Mouse (Mus musculus) kidney, embryonic 14.5 days (tissue): ENCODE measurements around the gene Vinac1. TPM values are rescaled to one million over a fixed set of nuclear protein-coding genes. Genes with fewer than 3 reads are reported as not detected.

Experiments
- ATAC-seq: fragments of 200-750 bp; cut with Nextera tagmentation; 2 replicates; pipeline ENCODE4 v1.8.0; 2017; ENCODE audit warnings: moderate number of reproducible peaks, mild to moderate bottlenecking, moderate TSS enrichment, moderate library complexity; ENCODE audit not compliant: low FRiP score, low TSS enrichment
- H3K27ac ChIP-seq: fragments of 300-500 bp; sonication (generic); 2 replicates; pipeline ENCODE4 v1.5.1; 2014; ENCODE audit warnings: low read depth, mild to moderate bottlenecking, low read length, moderate library complexity, mixed read lengths
- H3K27me3 ChIP-seq: fragments of 300-500 bp; sonication (generic); 2 replicates; pipeline ENCODE4 v1.6.1; 2014; ENCODE audit warnings: mild to moderate bottlenecking, low read length; ENCODE audit not compliant: control insufficient read depth, insufficient read depth
- H3K36me3 ChIP-seq: fragments of 300-500 bp; sonication (generic); 2 replicates; pipeline ENCODE4 v1.6.1; 2014; ENCODE audit warnings: low read length, mixed read lengths; ENCODE audit not compliant: control insufficient read depth, insufficient read depth
- H3K4me1 ChIP-seq: fragments of 300-500 bp; sonication (generic); 2 replicates; pipeline ENCODE4 v1.6.1; 2014; ENCODE audit warnings: low read length, mixed read lengths; ENCODE audit not compliant: control insufficient read depth, insufficient read depth
- H3K4me2 ChIP-seq: fragments of 300-500 bp; sonication (generic); replicated peaks from 2 replicates; pipeline ENCODE4 v1.6.1; 2014; ENCODE audit warnings: low read depth, mild to moderate bottlenecking, low read length
- H3K4me3 ChIP-seq: fragments of 300-500 bp; sonication (generic); 2 replicates; pipeline ENCODE4 v1.5.1; 2014; ENCODE audit warnings: mild to moderate bottlenecking, low read length
- H3K9ac ChIP-seq: fragments of 300-500 bp; sonication (generic); 2 replicates; pipeline ENCODE4 v1.6.1; 2014; ENCODE audit warnings: low read depth, mild to moderate bottlenecking, low read length, moderate library complexity
- H3K9me3 ChIP-seq: fragments of 300-500 bp; sonication (generic); 2 replicates; pipeline ENCODE4 v1.6.1; 2016; ENCODE audit warnings: low read length; ENCODE audit not compliant: control insufficient read depth
- WGBS: fragments of 180-500 bp; shearing (Covaris S2); extraction: QIAGEN DNeasy Blood & Tissue Kit; methylation state at CpG from one replicate; pipeline ENCODE4 v1.1.7; 2014; 5-methylcytosine and 5-hydroxymethylcytosine counted together
- polyA plus RNA-seq: library from polyadenylated mRNA; unstranded; fragments of >200 nt; fragmentation: Nextera tagmentation; extraction: Ambion mirVana; gene quantifications from 2 replicates; pipeline ENCODE4 v1.2.1, GENCODE M21; 2014

Gene Vinac1
- polyA plus RNA-seq, 1 experiment from 2014 or later, result not detected

DNA sequence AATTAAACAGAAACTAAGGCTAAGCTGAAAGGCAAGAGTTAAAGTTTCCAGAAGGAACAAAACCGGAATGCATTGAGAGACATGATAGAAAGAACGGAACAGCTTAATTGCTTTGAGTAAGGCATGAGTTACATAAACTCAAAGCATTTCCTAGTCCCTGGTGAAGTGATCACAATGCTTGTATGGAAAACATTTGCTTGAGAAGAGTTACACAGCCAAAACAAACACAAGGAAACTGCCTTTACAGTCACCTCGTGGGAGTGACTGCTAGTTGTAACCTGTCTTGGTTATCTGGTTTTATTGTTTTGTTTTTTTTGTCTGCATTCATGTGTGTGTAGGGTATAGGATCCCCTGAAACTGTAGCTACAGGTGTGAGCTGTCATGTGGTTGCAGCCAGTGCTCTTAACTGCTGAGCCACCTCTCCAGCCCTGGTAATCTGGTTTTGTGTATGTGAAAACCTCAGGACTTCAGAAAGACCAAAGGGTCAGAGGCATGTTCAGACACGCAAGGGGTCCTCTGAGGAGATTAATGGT lies 4.5 kb upstream of the Vinac1 start:
- H3K9ac ChIP-seq, result no peak overlapping the region
- no peaks in the 10 kb centered on the region for H3K4me1 ChIP-seq
- H3K4me2 ChIP-seq, result no peak overlapping the region
- H3K4me3 ChIP-seq, result no peak overlapping the region
- H3K9me3 ChIP-seq, result peaks cover 3% of the 10 kb centered on the region; the same call in 1 of the 2 replicates
- H3K36me3 ChIP-seq, result no peaks in the 10 kb centered on the region
- ATAC-seq, result peak; percentile 64; the same call in 1 of the 2 replicates
- 26% methylated on average over 4 of the region's 4 CpGs for WGBS
- H3K27ac ChIP-seq, result no peak overlapping the region
- no peaks in the 10 kb centered on the region for H3K27me3 ChIP-seq

DNA sequence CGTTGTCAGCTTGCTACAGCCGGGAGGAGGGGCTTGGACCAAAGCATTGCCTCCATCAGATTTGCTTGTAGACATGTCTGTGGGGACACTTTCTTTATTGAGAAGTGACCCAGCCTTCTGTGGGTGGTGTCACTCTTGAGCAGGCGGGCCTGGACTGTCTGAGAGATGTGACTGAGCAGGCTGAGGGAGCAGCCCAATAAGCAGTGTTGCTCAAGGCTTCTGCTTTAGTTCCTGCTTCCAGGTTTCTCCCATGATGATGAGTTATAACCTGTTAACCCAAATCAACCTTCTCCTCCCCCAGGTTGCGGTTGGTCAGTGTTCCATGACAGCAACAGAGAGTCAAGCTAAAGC lies 1.2 kb downstream of the Vinac1 start:
- H3K9ac ChIP-seq, result no peak overlapping the region
- H3K27me3 ChIP-seq, result no peaks in the 10 kb centered on the region
- H3K4me1 ChIP-seq, result 0 out of 2 replicates have a peak, but pooled peaks cover 3% of the 10 kb centered on the region
- WGBS, result 44% methylated on average over 4 of the region's 4 CpGs
- H3K27ac ChIP-seq, result no peak overlapping the region
- no peak overlapping the region for H3K4me2 ChIP-seq
- no peaks in the 10 kb centered on the region for H3K9me3 ChIP-seq
- ATAC-seq, result peak; percentile 89
- no peak overlapping the region for H3K4me3 ChIP-seq
- H3K36me3 ChIP-seq, result no peaks in the 10 kb centered on the region

DNA sequence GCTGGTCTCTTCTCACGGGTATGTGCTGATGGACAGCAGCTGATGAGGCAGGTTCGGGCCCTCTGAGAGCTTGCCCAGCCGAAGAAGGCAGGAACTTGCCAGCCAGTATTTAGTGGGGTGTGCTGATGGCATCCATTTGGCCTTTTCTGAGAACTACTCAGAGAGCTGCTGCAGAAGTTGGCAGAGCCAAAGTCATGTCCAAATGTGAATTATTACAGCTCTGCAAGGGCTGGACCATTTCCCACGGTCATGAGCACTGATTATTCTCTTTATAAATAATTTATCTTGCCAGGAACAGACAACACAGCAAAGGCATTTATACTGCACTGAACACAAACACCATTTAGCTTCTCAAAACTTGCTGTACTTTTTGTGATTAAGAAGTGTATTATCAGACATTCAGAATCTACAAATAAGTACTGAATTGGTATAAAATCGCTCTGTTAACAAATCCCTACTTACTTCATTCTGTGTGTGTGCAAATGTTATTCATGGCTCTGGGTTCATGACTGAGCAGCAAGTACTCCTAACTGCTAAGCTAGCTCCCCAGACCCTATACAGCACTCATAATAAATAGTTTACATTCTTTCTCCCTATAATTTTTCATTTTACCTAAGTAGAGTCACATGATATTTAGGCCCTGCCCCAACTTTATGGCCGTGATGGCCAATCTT lies 1.7 kb downstream of the Vinac1 start:
- H3K27ac ChIP-seq, result no peak overlapping the region
- 54% methylated on average over 6 of the region's 6 CpGs for WGBS
- no peak for ATAC-seq

DNA sequence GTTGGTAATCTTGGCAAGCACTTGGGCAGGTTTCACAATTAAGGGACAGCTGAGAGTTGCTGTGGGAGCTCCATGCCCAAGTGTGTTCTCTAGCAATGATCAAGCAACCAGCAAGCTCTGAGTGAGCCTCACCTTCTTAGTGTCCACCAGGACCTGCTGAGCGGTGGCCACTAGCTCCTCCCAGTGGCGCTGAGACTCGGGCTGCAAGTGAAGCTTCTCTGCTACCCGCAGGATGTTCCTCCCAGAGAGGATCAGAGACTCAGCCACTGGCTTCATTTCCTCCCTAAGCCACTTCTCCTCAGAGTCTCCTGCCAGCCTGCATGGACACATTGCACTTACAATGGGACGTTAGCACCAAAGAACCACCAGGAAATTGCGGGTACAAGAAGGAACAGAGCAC lies 7.4 kb downstream of the Vinac1 start:
- Histone ChIP-seq H3K36me3 (no peaks in the 10 kb centered on the region), H3K4me1 (peaks cover 7% of the 10 kb centered on the region; the same call in 1 of the 2 replicates), H3K9me3 (no peaks in the 10 kb centered on the region), H3K4me2 (no peak overlapping the region), H3K27me3 (peaks cover 28% of the 10 kb centered on the region), H3K27ac (no peak overlapping the region), H3K9ac (no peak overlapping the region), H3K4me3 (no peak overlapping the region)
- 29% methylated on average over 6 of the region's 6 CpGs for WGBS
- no peak for ATAC-seq

More for the DNA sequence above, 1.7 kb downstream of the Vinac1 start:
- Histone ChIP-seq H3K4me3 (no peak overlapping the region), H3K4me2 (no peak overlapping the region), H3K36me3 (no peaks in the 10 kb centered on the region), H3K9me3 (no peaks in the 10 kb centered on the region), H3K4me1 (0 out of 2 replicates have a peak, but pooled peaks cover 3% of the 10 kb centered on the region), H3K27me3 (no peaks in the 10 kb centered on the region), H3K9ac (no peak overlapping the region)

DNA sequence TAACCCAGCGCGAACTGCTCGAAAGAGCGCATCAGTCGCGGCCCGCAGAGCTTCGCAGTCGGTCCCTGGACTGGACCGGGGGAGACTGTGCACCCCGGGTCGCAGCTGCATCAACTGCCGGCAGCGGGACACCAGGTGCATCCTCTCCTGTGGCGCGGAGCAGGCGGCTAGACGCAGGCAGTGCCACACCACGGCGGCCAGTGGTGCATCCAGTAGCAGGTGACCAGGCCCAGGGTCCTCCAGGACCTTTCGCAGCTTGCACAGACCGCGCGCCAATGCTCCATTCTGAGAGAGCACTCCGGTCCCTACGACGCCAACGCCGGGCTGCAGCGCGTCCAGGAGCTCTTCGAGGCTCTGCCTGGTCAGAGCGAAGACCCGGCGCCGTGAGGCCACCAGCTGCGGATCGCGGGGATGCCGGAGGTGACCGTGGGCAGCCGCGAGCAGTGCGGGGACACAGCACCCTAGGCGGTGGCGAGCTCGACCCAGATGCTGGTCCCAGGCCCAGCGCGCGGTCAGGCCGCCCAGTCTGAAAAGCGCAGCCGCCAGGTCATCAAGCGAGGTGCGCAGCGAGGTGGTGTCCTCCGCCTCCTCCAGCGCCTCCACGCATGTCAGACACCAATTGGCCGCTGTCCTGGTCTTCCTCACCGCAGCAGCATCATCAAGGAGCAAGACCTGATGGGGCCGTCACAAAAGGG lies 8.9 kb downstream of the Vinac1 start:
- WGBS, result 2% methylated on average over 59 of the region's 62 CpGs
- Histone ChIP-seq H3K27ac (no peak overlapping the region), H3K4me1 (peaks cover 7% of the 10 kb centered on the region; the same call in 1 of the 2 replicates), H3K4me3 (peak overlapping the region; percentile 45), H3K4me2 (peak overlapping the region; percentile 93), H3K9me3 (no peaks in the 10 kb centered on the region), H3K27me3 (peaks cover 28% of the 10 kb centered on the region), H3K9ac (peak overlapping the region; percentile 47; the same call in 1 of the 2 replicates), H3K36me3 (no peaks in the 10 kb centered on the region)
- peak; percentile 76 for ATAC-seq

DNA sequence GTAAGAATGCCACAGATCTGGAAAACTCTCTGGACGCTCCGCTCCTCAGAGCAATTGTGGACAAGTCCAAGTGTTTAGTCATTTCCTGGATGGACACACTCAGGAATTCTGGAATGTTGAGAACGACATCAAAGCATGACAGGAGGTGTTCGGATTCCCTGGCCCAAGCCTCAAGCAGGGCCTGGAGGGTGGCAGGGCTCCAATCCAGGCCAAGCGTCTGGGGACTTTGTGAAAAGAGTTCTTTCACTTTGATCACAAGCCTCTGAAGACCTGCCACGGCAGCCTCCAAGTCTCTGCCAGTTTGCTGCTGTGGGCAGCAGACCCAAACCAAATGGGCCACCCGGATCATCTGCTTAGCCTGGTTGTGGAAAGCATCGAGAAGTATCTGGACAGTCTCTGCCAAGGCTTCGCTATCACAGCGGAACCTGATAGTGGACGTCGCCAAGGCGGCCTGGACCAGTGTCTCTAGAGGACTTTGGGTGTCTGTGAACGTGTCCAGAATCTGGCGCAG lies 9.5 kb downstream of the Vinac1 start:
- Histone ChIP-seq H3K4me1 (peaks cover 7% of the 10 kb centered on the region; the same call in 1 of the 2 replicates), H3K27me3 (peaks cover 28% of the 10 kb centered on the region), H3K9me3 (no peaks in the 10 kb centered on the region), H3K36me3 (no peaks in the 10 kb centered on the region), H3K27ac (no peak overlapping the region), H3K4me2 (peak overlapping the region; percentile 93), H3K9ac (peak overlapping the region; percentile 47; the same call in 1 of the 2 replicates), H3K4me3 (peak overlapping the region; percentile 45)
- ATAC-seq, result 0 out of 2 replicates have a peak, but pooled peaks have one; percentile 35
- 17% methylated on average over 15 of the region's 15 CpGs for WGBS

DNA sequence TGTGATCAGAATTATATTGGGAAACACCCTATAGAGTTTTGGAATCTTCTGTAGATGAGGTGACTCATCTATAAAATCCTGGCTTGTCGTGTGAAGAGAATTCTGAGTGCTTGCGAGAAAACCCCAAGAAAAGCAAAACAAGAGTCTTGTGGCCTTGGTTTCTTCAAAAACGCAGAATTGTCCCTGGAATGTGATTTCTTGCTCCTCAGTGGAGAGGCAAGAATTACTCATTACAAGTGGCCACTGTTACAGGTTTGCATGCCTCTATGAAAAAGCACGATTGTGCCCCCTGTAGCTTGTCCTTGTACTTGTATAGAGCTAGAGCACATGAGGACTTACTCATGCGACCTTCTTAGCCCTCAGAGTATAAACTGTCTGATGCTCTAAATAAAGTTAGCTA lies 12.6 kb downstream of the Vinac1 start:
- Histone ChIP-seq H3K9ac (no peak overlapping the region), H3K4me1 (peaks cover 7% of the 10 kb centered on the region; the same call in 1 of the 2 replicates), H3K4me2 (no peak overlapping the region), H3K27me3 (peaks cover 28% of the 10 kb centered on the region), H3K27ac (no peak overlapping the region), H3K36me3 (no peaks in the 10 kb centered on the region), H3K4me3 (no peak overlapping the region), H3K9me3 (no peaks in the 10 kb centered on the region)
- no peak for ATAC-seq
- WGBS, result 81% methylated on average over 5 of the region's 5 CpGs

DNA sequence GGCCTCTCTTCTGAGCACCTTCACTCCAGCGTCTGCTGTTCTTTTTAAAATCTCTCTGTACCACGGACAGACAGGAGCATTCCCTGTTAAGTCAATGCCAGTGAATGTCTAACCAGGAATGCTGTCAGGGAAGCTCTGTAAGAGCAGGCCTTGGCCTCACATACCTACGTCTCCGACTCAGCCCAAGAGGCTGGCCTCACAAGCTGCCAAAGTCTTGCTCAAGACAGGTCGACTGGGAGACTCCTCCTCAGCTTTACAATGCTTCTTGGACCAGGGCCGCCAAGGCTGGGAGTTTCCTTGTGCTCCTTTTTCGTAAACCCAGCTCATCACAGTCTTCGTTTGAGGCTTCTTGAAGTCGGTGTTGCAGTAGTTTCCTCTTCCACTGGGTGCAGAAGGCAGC lies 23.2 kb downstream of the Vinac1 start:
- no peak for ATAC-seq
- H3K4me3 ChIP-seq, result no peak overlapping the region
- no peaks in the 10 kb centered on the region for H3K27me3 ChIP-seq
- H3K4me2 ChIP-seq, result no peak overlapping the region
- no peaks in the 10 kb centered on the region for H3K36me3 ChIP-seq
- no peak overlapping the region for H3K27ac ChIP-seq
- no peaks in the 10 kb centered on the region for H3K4me1 ChIP-seq
- 74% methylated on average over 9 of the region's 9 CpGs for WGBS
- no peaks in the 10 kb centered on the region for H3K9me3 ChIP-seq
- H3K9ac ChIP-seq, result no peak overlapping the region

DNA sequence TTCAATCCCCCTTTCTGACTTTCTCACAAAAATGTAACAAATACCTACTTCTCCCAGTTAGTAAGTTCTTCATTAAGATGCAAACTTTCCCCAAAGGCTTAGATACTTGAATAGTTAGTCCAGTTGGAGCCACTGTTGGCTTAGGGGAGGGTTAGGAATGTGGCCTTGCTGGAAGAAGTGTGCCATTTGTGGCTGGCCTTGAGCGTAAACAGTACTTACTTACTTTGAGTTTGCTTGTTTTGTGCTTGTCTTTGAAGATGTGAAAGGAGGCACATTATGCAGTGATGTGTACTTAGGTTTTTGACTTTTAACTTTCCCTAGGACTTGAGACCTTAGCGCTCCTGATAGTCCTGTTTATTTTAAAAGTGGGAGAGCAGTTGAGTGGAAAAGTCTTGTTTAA lies 27.9 kb downstream of the Vinac1 start:
- Histone ChIP-seq H3K27me3 (no peaks in the 10 kb centered on the region), H3K9ac (no peak overlapping the region), H3K27ac (no peak overlapping the region), H3K4me3 (no peak overlapping the region), H3K4me1 (no peaks in the 10 kb centered on the region), H3K4me2 (no peak overlapping the region), H3K9me3 (no peaks in the 10 kb centered on the region), H3K36me3 (no peaks in the 10 kb centered on the region)
- ATAC-seq, result no peak
- WGBS, result 74% methylated on average over 2 of the region's 2 CpGs
